1 mouse cellular context compared by ENCODE assay signal in the genomic region with DNA sequence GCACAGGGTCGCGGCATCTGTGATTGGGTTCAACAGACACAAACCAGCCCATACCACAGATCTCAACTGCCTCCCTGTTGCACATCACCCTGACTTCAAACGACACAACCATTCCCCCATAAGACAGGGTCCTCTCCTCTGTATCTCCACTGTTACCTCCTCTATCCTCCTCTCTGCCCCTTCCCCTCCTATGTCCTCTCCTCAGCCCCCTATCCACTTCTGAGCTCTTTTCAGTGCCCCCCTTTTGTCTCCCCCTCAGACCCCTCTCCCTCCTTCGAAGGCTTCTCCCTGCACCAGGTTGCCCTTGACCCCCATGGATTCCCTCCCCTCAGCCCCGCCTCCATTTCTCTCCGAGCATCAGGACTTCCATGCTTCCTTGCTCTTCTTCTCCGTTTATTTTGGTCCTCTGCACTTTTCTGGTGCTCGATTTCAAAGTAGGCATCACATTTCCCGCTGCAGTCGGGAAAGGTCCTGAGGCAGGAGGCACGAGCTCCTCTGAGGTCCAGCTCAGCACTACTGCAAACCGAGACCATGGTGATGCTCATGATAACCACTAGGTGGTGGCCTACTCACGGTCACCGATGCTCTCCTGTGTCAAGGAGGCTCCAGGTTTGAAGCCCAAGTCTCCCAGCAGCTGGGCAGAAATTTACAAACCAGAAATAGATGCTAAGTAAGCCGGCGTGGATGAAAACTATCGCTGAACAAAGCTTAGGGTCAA.
A peak's percentile ranks its signal among the peaks of the same experiment; 100 is the strongest.
TF ChIP-seq lines count a peak whose summit lies in the region.

No protein-coding gene starts in this region.

TF ChIP-seq in CH12.LX, 34 proteins besides CTCF, POLR2A, EP300 and RAD21 (continued from another document):
- TF ChIP-seq JUN (IDR thresholded peaks at IDR 0.05; ENCODE audit: insufficient read depth, low read depth, low read length) (no peak), SMC3 (IDR thresholded peaks at IDR 0.05; ENCODE audit: low read depth, low read length) (peak; percentile 88), USF1 (IDR thresholded peaks at IDR 0.05; ENCODE audit: low read depth, low read length) (no peak), MAFK (IDR thresholded peaks at IDR 0.05; ENCODE audit: insufficient replicate concordance, low read length) (no peak), MAX (IDR thresholded peaks at IDR 0.05; ENCODE audit: low read length) (no peak), PAX5 (IDR thresholded peaks at IDR 0.05; ENCODE audit: low read length) (no peak), IRF4 (IDR thresholded peaks at IDR 0.05; ENCODE audit: low read depth, low read length) (peak; percentile 62; the same call in 1 of the 2 replicates), ELF1 (IDR thresholded peaks at IDR 0.05; ENCODE audit: low read depth, low read length) (no peak; the same call in 1 of the 2 replicates), NELFE (IDR thresholded peaks at IDR 0.05; ENCODE audit: low read depth, low read length) (peak; percentile 53; the same call in 1 of the 2 replicates), HCFC1 (IDR thresholded peaks at IDR 0.05; ENCODE audit: low read depth, low read length) (no peak), BHLHE40 (IDR thresholded peaks at IDR 0.05; ENCODE audit: low read depth, low read length) (0 out of 2 replicates have a peak, but pooled peaks have one; percentile 9), TCF12 (IDR thresholded peaks at IDR 0.05; ENCODE audit: low read depth, low read length) (0 out of 2 replicates have a peak, but pooled peaks have one; percentile 28), SIN3A (IDR thresholded peaks at IDR 0.05; ENCODE audit: low read length) (peak; percentile 47; the same call in 1 of the 2 replicates), TBP (conservative IDR thresholded peaks at IDR 0.05; ENCODE audit: low read depth, low read length) (no peak), MEF2A (IDR thresholded peaks at IDR 0.05; ENCODE audit: borderline replicate concordance, low read depth, low read length) (0 out of 2 replicates have a peak, but pooled peaks have one; percentile 35), MYC (IDR thresholded peaks at IDR 0.05; ENCODE audit: low read depth, low read length) (peak; percentile 54; the same call in 1 of the 2 replicates), ZC3H11A (IDR thresholded peaks at IDR 0.05; ENCODE audit: low read depth, low read length) (peak; percentile 53; the same call in 1 of the 2 replicates), JUND (conservative IDR thresholded peaks at IDR 0.05; ENCODE audit: low read depth, low read length) (no peak), NRF1 (IDR thresholded peaks at IDR 0.05; ENCODE audit: low read depth, low read length) (0 out of 2 replicates have a peak, but pooled peaks have one; percentile 31)
TF ChIP-seq in CH12.LX: peak in this region for 10.
